Mouse (Mus musculus): ENCODE data around the gene Itm2b. TPM values are rescaled to one million over a fixed set of nuclear protein-coding genes. Genes with fewer than 3 reads are reported as not detected.

Gene Itm2b
- polyA plus RNA-seq, 1 experiment from 2014 or later = 883 TPM

GRCm38 (mm10) chr14:73349061-73349670 lies 35.9 kb downstream of the Itm2b start:
- no peak overlapping the region for H3K4me2 ChIP-seq (ENCODE audit: low read length)
- no peak for ATAC-seq (ENCODE audit: insufficient number of reproducible peaks, insufficient read depth, low FRiP score, low read depth)
- H3K4me3 ChIP-seq (ENCODE audit: control insufficient read depth in 1 of 2, insufficient read depth in 1 of 2, low read depth in 1 of 2, low read length in 2 of 2) = no peak overlapping the region
- no peak overlapping the region for H3K9ac ChIP-seq (ENCODE audit: low read length)
- H3K4me1 ChIP-seq (ENCODE audit: control insufficient read depth in 2 of 2, insufficient read depth in 2 of 2, low read length in 2 of 2) = peaks cover 0 to 6% of the 10 kb centered on the region in 2 experiments; a peak in 3 of 4 replicates
- no peak overlapping the region; a peak in 1 of 4 replicates for H3K27ac ChIP-seq (replicated peaks in 1 of 2; ENCODE audit: control insufficient read depth in 1 of 2, insufficient read depth in 1 of 2, low read depth in 2 of 2, low read length in 2 of 2)
- 64% methylated on average over 7 of the region's 7 CpGs for WGBS
- H3K9me3 ChIP-seq (ENCODE audit: control insufficient read depth, low read length) = no peaks in the 10 kb centered on the region
- H3K36me3 ChIP-seq (ENCODE audit: control insufficient read depth, insufficient read depth, low read length) = peaks cover 2% of the 10 kb centered on the region; the same call in 1 of the 2 replicates
- no peaks in the 10 kb centered on the region for H3K27me3 ChIP-seq (ENCODE audit: control insufficient read depth, insufficient read depth, low read length)

GRCm38 (mm10) chr14:73347302-73347701 lies 37.8 kb downstream of the Itm2b start:
- H3K4me1 ChIP-seq (ENCODE audit: control insufficient read depth in 2 of 2, insufficient read depth in 2 of 2, low read length in 2 of 2) = peaks cover 0 to 6% of the 10 kb centered on the region in 2 experiments; a peak in 3 of 4 replicates
- H3K4me2 ChIP-seq (ENCODE audit: low read length) = peak overlapping the region; percentile 21; the same call in 1 of the 2 replicates
- no peaks in the 10 kb centered on the region for H3K27me3 ChIP-seq (ENCODE audit: control insufficient read depth, insufficient read depth, low read length)
- no peak overlapping the region for H3K4me3 ChIP-seq (ENCODE audit: control insufficient read depth in 1 of 2, insufficient read depth in 1 of 2, low read depth in 1 of 2, low read length in 2 of 2)
- peak overlapping the region; percentile 72 to 84 for H3K27ac ChIP-seq (replicated peaks in 1 of 2; ENCODE audit: control insufficient read depth in 1 of 2, insufficient read depth in 1 of 2, low read depth in 2 of 2, low read length in 2 of 2)
- no peaks in the 10 kb centered on the region for H3K9me3 ChIP-seq (ENCODE audit: control insufficient read depth, low read length)
- H3K36me3 ChIP-seq (ENCODE audit: control insufficient read depth, insufficient read depth, low read length) = no peaks in the 10 kb centered on the region
- H3K9ac ChIP-seq (ENCODE audit: low read length) = no peak overlapping the region
- peak; percentile 78 for ATAC-seq (ENCODE audit: insufficient number of reproducible peaks, insufficient read depth, low FRiP score, low read depth)
- WGBS = 26% methylated on average over 9 of the region's 9 CpGs

DNA sequence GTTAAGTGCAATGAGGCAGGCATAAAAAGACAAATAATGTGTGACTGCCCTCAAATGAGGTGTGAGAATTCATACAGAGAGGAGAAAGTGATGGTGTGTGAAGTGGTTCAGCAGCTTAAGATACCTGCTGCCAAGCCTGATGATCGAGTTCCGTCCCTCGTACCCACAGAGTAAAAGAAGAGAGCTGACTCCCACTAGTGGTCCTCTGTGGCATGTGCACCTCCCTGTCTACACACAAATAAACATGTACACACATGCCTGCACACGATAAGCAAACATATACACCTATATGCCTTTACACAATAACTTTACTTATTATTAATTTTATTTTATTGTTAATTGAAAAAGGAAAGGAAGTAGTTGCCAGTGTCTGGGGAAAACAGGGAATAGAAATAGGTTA lies 39.5 kb downstream of the Itm2b start:
- ATAC-seq (ENCODE audit: insufficient number of reproducible peaks, insufficient read depth, low FRiP score, low read depth) = no peak
- WGBS = 89% methylated on average over 4 of the region's 4 CpGs
- no peaks in the 10 kb centered on the region for H3K36me3 ChIP-seq (ENCODE audit: control insufficient read depth, insufficient read depth, low read length)
- no peaks in the 10 kb centered on the region for H3K9me3 ChIP-seq (ENCODE audit: control insufficient read depth, low read length)
- H3K4me3 ChIP-seq (ENCODE audit: control insufficient read depth in 1 of 2, insufficient read depth in 1 of 2, low read depth in 1 of 2, low read length in 2 of 2) = no peak overlapping the region
- no peak overlapping the region for H3K9ac ChIP-seq (ENCODE audit: low read length)
- no peak overlapping the region for H3K27ac ChIP-seq (replicated peaks in 1 of 2; ENCODE audit: control insufficient read depth in 1 of 2, insufficient read depth in 1 of 2, low read depth in 2 of 2, low read length in 2 of 2)
- H3K4me1 ChIP-seq (ENCODE audit: control insufficient read depth in 2 of 2, insufficient read depth in 2 of 2, low read length in 2 of 2) = peaks cover 0 to 6% of the 10 kb centered on the region in 2 experiments; a peak in 3 of 4 replicates
- no peak overlapping the region for H3K4me2 ChIP-seq (ENCODE audit: low read length)
- no peaks in the 10 kb centered on the region for H3K27me3 ChIP-seq (ENCODE audit: control insufficient read depth, insufficient read depth, low read length)

GRCm38 (mm10) chr14:73340051-73340755 lies 44.9 kb downstream of the Itm2b start:
- WGBS = 44% methylated on average over 6 of the region's 6 CpGs
- no peak overlapping the region for H3K9ac ChIP-seq (ENCODE audit: low read length)
- H3K4me2 ChIP-seq (ENCODE audit: low read length) = no peak overlapping the region
- H3K4me1 ChIP-seq (ENCODE audit: control insufficient read depth in 2 of 2, insufficient read depth in 2 of 2, low read length in 2 of 2) = no peaks in the 10 kb centered on the region
- ATAC-seq (ENCODE audit: insufficient number of reproducible peaks, insufficient read depth, low FRiP score, low read depth) = no peak
- no peak overlapping the region for H3K4me3 ChIP-seq (ENCODE audit: control insufficient read depth in 1 of 2, insufficient read depth in 1 of 2, low read depth in 1 of 2, low read length in 2 of 2)
- no peak overlapping the region for H3K27ac ChIP-seq (replicated peaks in 1 of 2; ENCODE audit: control insufficient read depth in 1 of 2, insufficient read depth in 1 of 2, low read depth in 2 of 2, low read length in 2 of 2)
- no peaks in the 10 kb centered on the region for H3K27me3 ChIP-seq (ENCODE audit: control insufficient read depth, insufficient read depth, low read length)
- no peaks in the 10 kb centered on the region for H3K9me3 ChIP-seq (ENCODE audit: control insufficient read depth, low read length)
- H3K36me3 ChIP-seq (ENCODE audit: control insufficient read depth, insufficient read depth, low read length) = no peaks in the 10 kb centered on the region

DNA sequence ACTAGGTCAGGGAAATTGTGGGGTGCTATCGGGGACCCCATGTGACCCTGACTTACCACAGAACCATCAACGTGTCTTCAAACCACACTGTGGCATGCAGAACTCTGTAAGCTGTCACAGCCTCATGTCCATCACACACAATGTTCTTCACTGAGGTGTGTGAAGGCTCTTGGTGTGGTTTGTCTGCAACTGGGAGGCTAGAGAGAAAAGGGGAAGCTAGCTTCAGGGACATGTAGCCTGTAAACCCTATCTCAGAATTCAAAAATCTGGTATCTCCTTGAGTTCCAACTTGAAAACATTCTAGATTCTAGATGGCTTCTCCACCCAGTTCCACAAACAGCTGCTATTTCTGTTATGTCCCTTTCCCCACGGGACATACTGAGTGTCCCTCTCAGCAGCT lies 45.5 kb downstream of the Itm2b start:
- no peak overlapping the region for H3K4me3 ChIP-seq (ENCODE audit: control insufficient read depth in 1 of 2, insufficient read depth in 1 of 2, low read depth in 1 of 2, low read length in 2 of 2)
- no peak overlapping the region for H3K9ac ChIP-seq (ENCODE audit: low read length)
- H3K27ac ChIP-seq (replicated peaks in 1 of 2; ENCODE audit: control insufficient read depth in 1 of 2, insufficient read depth in 1 of 2, low read depth in 2 of 2, low read length in 2 of 2) = no peak overlapping the region
- 52% methylated on average over 3 of the region's 3 CpGs for WGBS
- H3K4me1 ChIP-seq (ENCODE audit: control insufficient read depth in 2 of 2, insufficient read depth in 2 of 2, low read length in 2 of 2) = no peaks in the 10 kb centered on the region
- no peaks in the 10 kb centered on the region for H3K27me3 ChIP-seq (ENCODE audit: control insufficient read depth, insufficient read depth, low read length)
- H3K36me3 ChIP-seq (ENCODE audit: control insufficient read depth, insufficient read depth, low read length) = no peaks in the 10 kb centered on the region
- ATAC-seq (ENCODE audit: insufficient number of reproducible peaks, insufficient read depth, low FRiP score, low read depth) = no peak
- no peaks in the 10 kb centered on the region for H3K9me3 ChIP-seq (ENCODE audit: control insufficient read depth, low read length)
- H3K4me2 ChIP-seq (ENCODE audit: low read length) = no peak overlapping the region

GRCm38 (mm10) chr14:73336316-73337080 lies 48.6 kb downstream of the Itm2b start:
- H3K27ac ChIP-seq (replicated peaks in 1 of 2; ENCODE audit: control insufficient read depth in 1 of 2, insufficient read depth in 1 of 2, low read depth in 2 of 2, low read length in 2 of 2) = no peak overlapping the region
- no peak overlapping the region for H3K4me3 ChIP-seq (ENCODE audit: control insufficient read depth in 1 of 2, insufficient read depth in 1 of 2, low read depth in 1 of 2, low read length in 2 of 2)
- no peak overlapping the region for H3K4me2 ChIP-seq (ENCODE audit: low read length)
- no peak for ATAC-seq (ENCODE audit: insufficient number of reproducible peaks, insufficient read depth, low FRiP score, low read depth)
- 69% methylated on average over 6 of the region's 6 CpGs for WGBS
- H3K9ac ChIP-seq (ENCODE audit: low read length) = no peak overlapping the region
- no peaks in the 10 kb centered on the region for H3K27me3 ChIP-seq (ENCODE audit: control insufficient read depth, insufficient read depth, low read length)
- H3K9me3 ChIP-seq (ENCODE audit: control insufficient read depth, low read length) = no peaks in the 10 kb centered on the region
- no peaks in the 10 kb centered on the region for H3K4me1 ChIP-seq (ENCODE audit: control insufficient read depth in 2 of 2, insufficient read depth in 2 of 2, low read length in 2 of 2)
- H3K36me3 ChIP-seq (ENCODE audit: control insufficient read depth, insufficient read depth, low read length) = no peaks in the 10 kb centered on the region

DNA sequence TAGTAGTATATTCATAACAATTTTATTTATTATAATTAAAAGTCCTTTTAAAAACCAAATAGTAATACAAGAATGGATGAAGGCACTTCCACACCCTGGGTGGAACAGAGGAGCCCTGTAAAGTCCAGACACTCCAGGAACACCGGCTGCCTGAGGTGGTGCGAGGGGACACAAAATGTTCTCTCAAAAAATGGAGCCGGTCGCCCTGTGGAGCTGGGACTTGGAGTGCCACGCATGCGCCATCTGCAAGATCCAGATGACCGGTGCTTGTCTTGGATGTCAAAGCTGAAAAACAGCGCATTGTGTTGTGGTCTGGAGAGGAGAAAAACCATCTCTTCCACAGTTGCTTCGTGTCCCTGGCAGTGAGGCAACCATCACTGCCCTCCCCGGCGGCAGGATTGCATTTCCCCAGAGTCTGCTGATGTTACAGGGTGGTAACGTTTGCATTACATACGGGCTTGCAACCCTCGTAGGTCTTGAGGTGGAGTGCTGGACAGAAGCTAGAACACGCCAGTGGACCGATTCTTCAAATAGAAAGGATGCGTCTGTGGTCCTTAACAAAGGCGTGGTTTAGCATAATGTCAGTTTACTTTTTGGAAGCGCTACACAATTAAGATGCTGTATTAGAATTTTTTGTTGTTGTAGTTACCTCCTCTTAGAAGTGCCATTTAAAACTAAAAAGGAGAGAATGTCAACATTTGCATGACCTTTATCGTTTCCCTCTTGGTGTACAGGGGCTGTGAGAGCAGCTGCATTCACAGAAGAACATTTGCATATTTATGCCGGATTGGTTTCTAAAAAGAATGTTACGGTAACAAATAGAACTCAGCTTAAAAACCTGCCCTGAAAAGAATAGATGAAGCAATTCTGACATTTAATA lies 49.9 kb downstream of the Itm2b start:
- ATAC-seq (ENCODE audit: insufficient number of reproducible peaks, insufficient read depth, low FRiP score, low read depth) = no peak
- WGBS = 82% methylated on average over 22 of the region's 22 CpGs
- H3K9me3 ChIP-seq (ENCODE audit: control insufficient read depth, low read length) = no peaks in the 10 kb centered on the region
- H3K36me3 ChIP-seq (ENCODE audit: control insufficient read depth, insufficient read depth, low read length) = no peaks in the 10 kb centered on the region
- no peak overlapping the region for H3K27ac ChIP-seq (replicated peaks in 1 of 2; ENCODE audit: control insufficient read depth in 1 of 2, insufficient read depth in 1 of 2, low read depth in 2 of 2, low read length in 2 of 2)
- H3K4me2 ChIP-seq (ENCODE audit: low read length) = no peak overlapping the region
- no peak overlapping the region for H3K4me3 ChIP-seq (ENCODE audit: control insufficient read depth in 1 of 2, insufficient read depth in 1 of 2, low read depth in 1 of 2, low read length in 2 of 2)
- H3K4me1 ChIP-seq (ENCODE audit: control insufficient read depth in 2 of 2, insufficient read depth in 2 of 2, low read length in 2 of 2) = no peaks in the 10 kb centered on the region
- no peaks in the 10 kb centered on the region for H3K27me3 ChIP-seq (ENCODE audit: control insufficient read depth, insufficient read depth, low read length)
- H3K9ac ChIP-seq (ENCODE audit: low read length) = no peak overlapping the region
